Mouse (Mus musculus) heart, postnatal 14 days (tissue): Measurements from ENCODE around the gene Cdh22. TPM values are rescaled to one million over a fixed set of nuclear protein-coding genes. Genes with fewer than 3 reads are reported as not detected.
A peak's percentile ranks its signal among the peaks of the same experiment; 100 is the strongest.

Experiments
- DNase-seq, 2 experiments: peaks; one replicate each; pipeline ENCODE4 v3.0.0; 2021 to 2022
- intact Hi-C: fragments of 180-260 bp; cut with DNase I; formaldehyde crosslinking; loops from one replicate; pipeline ENCODE4 v1.15.1; 2025
- total RNA-seq, 2 experiments: library from RNA; stranded (reverse); gene quantifications; 2 replicates each; pipeline ENCODE4 v1.2.3; 2021

The Cdh22 gene
- total RNA-seq, 2 experiments from 2014 or later, result 0.17 to 0.22 TPM

- intact Hi-C loops, result no loop called here
- peak; percentile 21 to 32 for DNase-seq
Measured at GRCm38 (mm10) chr2:165061638-165062433, 172.8 kb downstream of the Cdh22 start.

Other genes starting within 250 kb of the Cdh22 start
- 10 to 100 TPM; 19.7 to 22.8 TPM for gene Ncoa5, start 200.0 kb downstream of the Cdh22 start, total RNA-seq
- 1 to 10 TPM; 2.4 to 3.0 TPM for gene Cd40, start 179.2 kb downstream of the Cdh22 start, total RNA-seq
- not detected for gene 1700025C18Rik, start 144.1 kb downstream of the Cdh22 start, total RNA-seq
- 10 to 100 TPM; 16.9 to 17.4 TPM for gene Slc35c2, start 53.0 kb upstream of the Cdh22 start, total RNA-seq
- 10 to 100 TPM; 22.2 to 25.1 TPM for gene Elmo2, start 91.6 kb upstream of the Cdh22 start, total RNA-seq
- gene Zfp663, start 133.9 kb upstream of the Cdh22 start, total RNA-seq, result not detected
- 1 to 10 TPM; 2.9 to 3.0 TPM for gene Zfp334, start 153.4 kb upstream of the Cdh22 start, total RNA-seq
- not detected for gene Ocstamp, start 165.6 kb upstream of the Cdh22 start, total RNA-seq
- under 1 TPM; 0.34 to 0.38 TPM for gene Slc13a3, start 238.4 kb upstream of the Cdh22 start, total RNA-seq